Mouse (Mus musculus): Measurements from ENCODE around the gene Ppp5c. TPM values are rescaled to one million over a fixed set of nuclear protein-coding genes. Genes with fewer than 3 reads are reported as not detected.
A peak's percentile ranks its signal among the peaks of the same experiment; 100 is the strongest.

Gene Ppp5c
- total and polyA plus RNA-seq, 3 experiments: 94.2 to 249 (median 178) TPM

DNA sequence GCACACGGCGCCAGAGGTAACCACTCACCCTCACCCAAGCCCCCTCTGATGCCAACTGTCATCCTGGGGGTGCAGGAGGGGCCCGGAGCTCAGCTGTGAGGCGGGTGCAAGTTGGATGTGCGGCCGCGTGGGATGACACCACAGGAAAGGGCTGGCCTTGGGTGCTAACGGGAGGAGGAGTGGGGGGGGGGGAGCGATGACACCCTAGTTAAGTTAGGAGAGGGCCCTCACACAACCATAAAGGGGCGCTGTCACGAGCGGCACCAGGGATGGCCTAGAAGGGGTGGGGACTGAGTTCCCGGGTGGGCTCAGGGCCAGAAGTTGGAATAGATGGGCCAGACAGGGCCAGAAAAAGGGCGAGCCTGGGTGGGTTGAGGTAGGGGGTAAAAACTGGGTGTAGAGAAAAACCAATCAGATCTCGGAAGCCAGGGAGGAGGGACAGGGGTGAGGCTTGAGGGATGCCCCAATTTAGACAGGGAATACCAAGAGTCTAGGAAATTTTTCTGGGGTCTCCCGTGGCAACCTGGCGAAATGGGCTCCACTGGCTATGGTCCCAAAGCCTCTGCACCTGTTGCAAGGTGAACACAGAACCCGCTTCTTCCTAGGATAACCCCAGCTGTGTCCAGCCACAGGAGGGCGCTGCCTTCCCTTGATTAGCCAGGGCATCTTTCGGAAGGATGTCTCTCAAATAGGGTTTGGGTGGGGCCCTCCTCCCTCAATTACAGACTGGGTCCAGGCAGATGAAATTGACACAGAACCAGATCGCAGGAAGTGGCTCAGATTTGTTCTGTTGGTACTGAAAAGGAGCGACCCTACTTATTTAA, 33.3 kb upstream of the Ppp5c start (continued):
- peak; percentile 64 for TF ChIP-seq MXI1 (IDR thresholded peaks at IDR 0.05; ENCODE audit: low read depth, low read length)

DNA sequence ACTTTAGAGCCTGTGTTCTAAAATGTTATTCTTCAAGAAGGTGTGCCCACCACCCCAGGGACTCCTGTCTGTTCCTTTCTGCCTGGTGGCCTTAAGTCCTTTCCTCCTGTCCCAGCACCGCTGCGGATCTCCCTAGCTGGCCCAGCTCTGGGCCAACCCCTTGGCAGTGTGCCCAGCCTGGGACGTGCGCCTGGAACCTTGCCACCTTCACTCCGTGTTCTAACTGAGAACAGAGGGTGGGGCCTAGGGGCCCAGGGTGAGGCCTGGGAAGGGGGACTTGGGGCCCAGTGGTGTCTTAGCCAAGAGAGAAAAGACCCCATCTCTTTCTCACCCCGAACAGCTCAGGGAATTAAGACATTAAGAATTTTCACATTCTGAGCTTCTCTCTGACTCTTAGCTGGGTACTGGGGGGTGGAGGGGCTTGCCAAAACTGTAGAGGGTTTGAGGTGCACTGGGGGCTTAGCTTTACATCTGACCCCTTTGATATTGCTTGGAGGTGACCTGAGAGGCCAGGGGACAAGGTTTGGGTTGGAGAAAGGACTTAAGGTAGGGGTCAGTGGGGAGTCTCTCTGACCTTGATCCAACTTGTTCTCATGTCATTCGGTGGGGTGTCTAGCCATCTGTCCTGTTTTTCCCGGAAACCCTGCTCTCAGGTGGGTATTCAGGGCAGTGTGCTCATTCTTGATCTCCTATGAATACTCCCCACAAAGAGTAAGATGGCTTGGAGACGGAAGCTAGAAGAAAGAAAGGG, 32.5 kb upstream of the Ppp5c start:
- H3K9ac ChIP-seq (ENCODE audit: control insufficient read depth, low read depth, low read length, poor library complexity, severe bottlenecking): peak overlapping the region; percentile 87
- peak; percentile 95 for DNase-seq (ENCODE audit: low read depth, low spot score)
- peak overlapping the region; percentile 100 for H3K27ac ChIP-seq (ENCODE audit: control insufficient read depth, low read depth, low read length)
- peaks cover 7% of the 10 kb centered on the region; the same call in 1 of the 2 replicates for H3K79me2 ChIP-seq (ENCODE audit: control insufficient read depth, insufficient read depth, low read length, poor library complexity)
- peaks cover 0 to 33% of the 10 kb centered on the region in 2 experiments; a peak in 2 of 4 replicates for H3K36me3 ChIP-seq (ENCODE audit: control insufficient read depth in 1 of 2, insufficient read depth in 2 of 2, low read length in 2 of 2)
- peak overlapping the region; percentile 61 to 66 for H3K4me3 ChIP-seq (ENCODE audit: control insufficient read depth in 1 of 2, insufficient read depth in 1 of 2, low read depth in 2 of 2, low read length in 2 of 2)
- peaks cover 8 to 47% of the 10 kb centered on the region in 2 experiments for H3K4me1 ChIP-seq (ENCODE audit: control insufficient read depth in 1 of 2, insufficient read depth in 2 of 2, low read length in 2 of 2)
- H3K27me3 ChIP-seq (ENCODE audit: control insufficient read depth in 1 of 2, insufficient read depth in 2 of 2, low read length in 2 of 2): no peaks in the 10 kb centered on the region
- no peaks in the 10 kb centered on the region for H3K9me3 ChIP-seq (replicated peaks; ENCODE audit: insufficient read depth, low read length)
- TF ChIP-seq MYB (IDR thresholded peaks at IDR 0.05; ENCODE audit: low read depth, low read length) (no peak), EP300 (IDR thresholded peaks at IDR 0.05; ENCODE audit: low read depth in 1 of 2, low read length in 2 of 2) (peak; percentile 46 to 82), ELF1 (IDR thresholded peaks at IDR 0.05; ENCODE audit: low read depth, low read length) (0 out of 2 replicates have a peak, but pooled peaks have one; percentile 14), HCFC1 (IDR thresholded peaks at IDR 0.05; ENCODE audit: low read depth, low read length) (0 out of 2 replicates have a peak, but pooled peaks have one; percentile 54), ZNF384 (IDR thresholded peaks at IDR 0.05; ENCODE audit: low read depth, low read length) (no peak), E2F4 (IDR thresholded peaks at IDR 0.05; ENCODE audit: borderline replicate concordance, low read depth, low read length) (no peak), ZC3H11A (IDR thresholded peaks at IDR 0.05; ENCODE audit: low read depth, low read length) (no peak), MAFK (IDR thresholded peaks at IDR 0.05; ENCODE audit: borderline replicate concordance, low read depth, low read length) (no peak), POLR2AphosphoS5 (IDR thresholded peaks at IDR 0.05; ENCODE audit: borderline replicate concordance, low read depth, low read length) (peak; percentile 18; the same call in 1 of the 2 replicates), NELFE (IDR thresholded peaks at IDR 0.05; ENCODE audit: low read depth, low read length) (peak; percentile 65), GATA1 (IDR thresholded peaks at IDR 0.05; ENCODE audit: low read depth, low read length) (no peak), USF2 (IDR thresholded peaks at IDR 0.05; ENCODE audit: borderline replicate concordance in 1 of 2, insufficient read depth in 1 of 2, low read depth in 1 of 2, low read length in 2 of 2) (no peak), ZKSCAN1 (IDR thresholded peaks at IDR 0.05; ENCODE audit: low read depth, low read length) (no peak), SMC3 (IDR thresholded peaks at IDR 0.05; ENCODE audit: low read depth, low read length) (no peak), CHD2 (IDR thresholded peaks at IDR 0.05; ENCODE audit: low read length) (no peak), CTCF (IDR thresholded peaks at IDR 0.05 in 2 of 3, conservative IDR thresholded peaks at IDR 0.05 in 1 of 3; ENCODE audit: control insufficient read depth in 1 of 3, insufficient read depth in 1 of 3, low read depth in 2 of 3, low read length in 3 of 3, poor library complexity in 1 of 3, severe bottlenecking in 1 of 3) (no peak), TCF12 (IDR thresholded peaks at IDR 0.05; ENCODE audit: low read depth, low read length) (peak; percentile 37), MAX (IDR thresholded peaks at IDR 0.05; ENCODE audit: low read length) (no peak), RAD21 (IDR thresholded peaks at IDR 0.05; ENCODE audit: low read depth, low read length) (no peak), MYC (IDR thresholded peaks at IDR 0.05; ENCODE audit: low read depth, low read length) (no peak; the same call in 1 of the 2 replicates), POLR2AphosphoS2 (IDR thresholded peaks at IDR 0.05; ENCODE audit: low read length) (peak; percentile 34; the same call in 1 of the 2 replicates), TBP (IDR thresholded peaks at IDR 0.05; ENCODE audit: low read depth, low read length) (peak; percentile 69; the same call in 1 of the 2 replicates), CHD1 (IDR thresholded peaks at IDR 0.05; ENCODE audit: low read depth, low read length) (no peak), ZMIZ1 (IDR thresholded peaks at IDR 0.05; ENCODE audit: low read depth, low read length) (peak; percentile 66), BHLHE40 (IDR thresholded peaks at IDR 0.05; ENCODE audit: borderline replicate concordance, low read depth, low read length) (peak; percentile 59; the same call in 1 of the 2 replicates), MEF2A (IDR thresholded peaks at IDR 0.05; ENCODE audit: extremely low read depth, insufficient replicate concordance, low read depth, low read length, poor library complexity, severe bottlenecking) (no peak), POLR2A (IDR thresholded peaks at IDR 0.05; ENCODE audit: control insufficient read depth in 1 of 2, insufficient read depth in 1 of 2, low read depth in 1 of 2, low read length in 2 of 2, poor library complexity in 1 of 2) (peak; percentile 19 to 62; a peak in 1 of 4 replicates), RCOR1 (IDR thresholded peaks at IDR 0.05; ENCODE audit: low read depth, low read length) (no peak), JUND (IDR thresholded peaks at IDR 0.05; ENCODE audit: low read depth, low read length) (no peak), TAL1 (IDR thresholded peaks at IDR 0.05; ENCODE audit: low read length) (no peak), ETS1 (IDR thresholded peaks at IDR 0.05; ENCODE audit: low read depth, low read length) (peak; percentile 82)
